Mouse (Mus musculus) midbrain, postnatal 0 days (tissue): ENCODE results near the gene Dnah3. TPM values are rescaled to one million over a fixed set of nuclear protein-coding genes. Genes with fewer than 3 reads are reported as not detected.

Experiments
- ATAC-seq: fragments of 200-750 bp; cut with Nextera tagmentation; 2 replicates; pipeline ENCODE4 v1.8.0; 2017; ENCODE audit warnings: moderate number of reproducible peaks, mild to moderate bottlenecking, moderate TSS enrichment, moderate library complexity; ENCODE audit not compliant: low FRiP score
- DNase-seq: peaks from one replicate; pipeline ENCODE4 v3.0.0-alpha.2; 2015; ENCODE audit warnings: low spot score
- H3K27ac ChIP-seq: fragments of 300-500 bp; sonication (generic); 2 replicates; pipeline ENCODE4 v1.5.1; 2014; ENCODE audit warnings: low read depth, mild to moderate bottlenecking, low read length, mixed read lengths
- H3K27me3 ChIP-seq: fragments of 300-500 bp; sonication (generic); 2 replicates; pipeline ENCODE4 v1.6.1; 2014; ENCODE audit warnings: low read length, control low read depth, mixed read lengths; ENCODE audit not compliant: insufficient read depth
- H3K36me3 ChIP-seq: fragments of 300-500 bp; sonication (generic); 2 replicates; pipeline ENCODE4 v1.6.1; 2014; ENCODE audit warnings: low read length, control low read depth, mixed read lengths; ENCODE audit not compliant: insufficient read depth
- H3K4me1 ChIP-seq: fragments of 300-500 bp; sonication (generic); 2 replicates; pipeline ENCODE4 v1.6.1; 2014; ENCODE audit warnings: mild to moderate bottlenecking, control low read depth, antibody characterized with exemption, low read length, mixed read lengths; ENCODE audit not compliant: insufficient read depth
- H3K4me2 ChIP-seq: fragments of 300-500 bp; sonication (generic); 2 replicates; pipeline ENCODE4 v1.6.1; 2014; ENCODE audit warnings: low read depth, mild to moderate bottlenecking, low read length, mixed read lengths; ENCODE audit not compliant: poor library complexity, severe bottlenecking
- H3K4me3 ChIP-seq: fragments of 300-500 bp; sonication (generic); 2 replicates; pipeline ENCODE4 v1.5.1; 2014; ENCODE audit warnings: low read depth, mild to moderate bottlenecking, low read length, moderate library complexity
- H3K9ac ChIP-seq: fragments of 300-500 bp; sonication (generic); replicated peaks from 2 replicates; pipeline ENCODE4 v1.6.1; 2014; ENCODE audit warnings: mild to moderate bottlenecking, low read length, moderate library complexity, mixed read lengths; ENCODE audit not compliant: poor library complexity, severe bottlenecking
- H3K9me3 ChIP-seq: fragments of 300-500 bp; sonication (generic); 2 replicates; pipeline ENCODE4 v1.6.1; 2016; ENCODE audit warnings: low read length, control low read depth
- CTCF ChIP-seq: IDR thresholded peaks from 2 replicates; pipeline ENCODE4 v1.5.1; 2016; ENCODE audit warnings: antibody characterized with exemption, mild to moderate bottlenecking
- WGBS: fragments of 180-500 bp; shearing (Covaris S2); extraction: QIAGEN DNeasy Blood & Tissue Kit; methylation state at CpG from one replicate; pipeline ENCODE4 v1.1.7; 2014; 5-methylcytosine and 5-hydroxymethylcytosine counted together
- polyA plus RNA-seq: library from polyadenylated mRNA; unstranded; fragments of >200 nt; fragmentation: Nextera tagmentation; extraction: Ambion mirVana; gene quantifications from 2 replicates; pipeline ENCODE4 v1.2.1, GENCODE M21; 2015
- total RNA-seq: library from RNA; depleted of rRNA; stranded (reverse); fragments of >200 nt; gene quantifications from 2 replicates; pipeline ENCODE4 v1.2.3, GENCODE M21; 2014; rRNA removed

The Dnah3 gene
- total and polyA plus RNA-seq, 2 experiments from 2014 or later = 0.15 to 2.8 TPM

- Histone ChIP-seq H3K9ac (no peak overlapping the region), H3K4me3 (no peak overlapping the region), H3K9me3 (no peaks in the 10 kb centered on the region), H3K4me1 (no peaks in the 10 kb centered on the region), H3K4me2 (no peak overlapping the region), H3K36me3 (no peaks in the 10 kb centered on the region), H3K27me3 (no peaks in the 10 kb centered on the region), H3K27ac (no peak overlapping the region)
- no peak for TF ChIP-seq CTCF
- WGBS = 52% methylated on average over 3 of the region's 3 CpGs
- ATAC-seq (no peak), DNase-seq (peak; percentile 8)
Observed at GRCm38 (mm10) chr7:119875776-119876440, 219.2 kb downstream of the Dnah3 start.

- Histone ChIP-seq H3K4me2 (no peak overlapping the region), H3K9me3 (no peaks in the 10 kb centered on the region), H3K27ac (no peak overlapping the region), H3K27me3 (no peaks in the 10 kb centered on the region), H3K9ac (no peak overlapping the region), H3K36me3 (no peaks in the 10 kb centered on the region), H3K4me1 (no peaks in the 10 kb centered on the region), H3K4me3 (no peak overlapping the region)
- WGBS = 23% methylated on average over 2 of the region's 2 CpGs
- DNase-seq = no peak
- no peak for ATAC-seq
- TF ChIP-seq CTCF = no peak
Observed at GRCm38 (mm10) chr7:119873050-119873449, 222.0 kb downstream of the Dnah3 start.

Other genes starting within 250 kb of the Dnah3 start
- gene Lyrm1, start 199.4 kb downstream of the Dnah3 start, total RNA-seq = 5.9 and 12.1 TPM in 2 replicates
- gene Lyrm1, start 199.4 kb downstream of the Dnah3 start, polyA plus RNA-seq = 25.5 and 27.4 TPM in 2 replicates
- gene Dcun1d3, start 199.0 kb downstream of the Dnah3 start, total RNA-seq = 14.5 and 14.6 TPM in 2 replicates
- gene Dcun1d3, start 199.0 kb downstream of the Dnah3 start, polyA plus RNA-seq = 9.6 and 10.0 TPM in 2 replicates
- 11.8 and 15.2 TPM in 2 replicates for gene Tmem159, start 7.1 kb upstream of the Dnah3 start, total RNA-seq
- 17.5 and 17.6 TPM in 2 replicates for gene Tmem159, start 7.1 kb upstream of the Dnah3 start, polyA plus RNA-seq
- not detected in 2 replicates for gene Zp2, start 50.0 kb upstream of the Dnah3 start, total RNA-seq
- gene Zp2, start 50.0 kb upstream of the Dnah3 start, polyA plus RNA-seq = not detected in 2 replicates
- gene Anks4b, start 78.6 kb upstream of the Dnah3 start, total RNA-seq = not detected in 2 replicates
- gene Anks4b, start 78.6 kb upstream of the Dnah3 start, polyA plus RNA-seq = not detected in 2 replicates
- 17.4 and 26.6 TPM in 2 replicates for gene Crym, start 106.8 kb upstream of the Dnah3 start, total RNA-seq
- 14.7 TPM in 2 replicates for gene Crym, start 106.8 kb upstream of the Dnah3 start, polyA plus RNA-seq
- not detected in 2 replicates for gene Abca14, start 108.7 kb upstream of the Dnah3 start, total RNA-seq
- gene Abca14, start 108.7 kb upstream of the Dnah3 start, polyA plus RNA-seq = not detected in 2 replicates
- gene Abca15, start 233.4 kb upstream of the Dnah3 start, total RNA-seq = 0.09 TPM in 1 of 2 replicates, not detected in the other
- gene Abca15, start 233.4 kb upstream of the Dnah3 start, polyA plus RNA-seq = not detected in 2 replicates